In the genomic region with DNA sequence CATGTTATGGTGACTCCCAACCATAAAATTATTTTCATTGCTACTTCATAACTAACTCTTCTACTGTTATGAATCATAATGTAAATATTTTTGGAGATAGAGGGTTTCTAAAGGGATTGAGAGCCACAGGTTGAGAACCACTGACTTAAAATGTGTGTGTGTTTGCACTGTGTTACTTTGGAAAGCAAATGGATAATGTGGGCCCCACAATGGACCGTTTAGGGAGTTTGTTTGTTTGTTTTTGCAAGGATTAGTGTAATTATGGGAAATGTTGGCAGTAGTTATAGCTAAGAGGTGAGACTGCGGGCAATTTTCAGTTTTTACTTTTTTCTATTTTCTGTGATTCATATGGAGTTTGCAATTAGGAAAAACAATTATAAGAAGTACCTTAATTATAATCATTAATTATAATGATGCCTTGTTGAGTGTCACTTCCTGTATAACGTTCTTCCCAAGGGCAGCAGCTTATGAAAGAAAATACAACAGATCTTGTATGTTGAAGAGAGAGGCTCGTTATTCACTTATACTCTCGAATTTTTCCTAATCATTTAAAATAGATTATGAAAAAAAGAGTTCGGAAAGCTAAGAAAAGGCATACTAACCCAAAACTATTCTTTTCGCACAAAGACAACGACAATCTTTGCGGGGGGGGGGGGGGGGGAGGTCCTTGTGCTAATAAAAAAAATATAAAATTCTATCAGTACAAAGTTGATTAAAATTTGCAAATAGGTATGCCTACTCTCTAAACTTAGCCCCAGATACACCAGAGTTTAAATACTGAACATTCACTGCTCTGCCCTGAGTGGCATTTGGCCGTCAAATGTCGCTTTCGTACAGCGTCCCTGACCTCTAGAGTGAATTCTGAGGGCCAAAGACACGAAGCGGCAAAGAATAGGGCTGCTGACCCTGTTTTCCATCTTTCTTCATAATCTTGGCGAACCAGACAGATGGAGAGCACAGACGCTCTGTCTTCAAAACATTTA, we compare ENCODE assay signal across 8 mouse cellular contexts. TPM values are rescaled to one million over a fixed set of nuclear protein-coding genes. Genes with fewer than 3 reads are reported as not detected.
DNase-seq lines count a peak whose midpoint lies in the region; ATAC-seq and TF ChIP-seq lines count a peak whose summit lies in the region.

No protein-coding gene starts in this region.

- H3K27ac ChIP-seq in left cerebral cortex, adult 2 months: peak overlapping the region; percentile 38; the same call in 1 of the 2 replicates
- H3K27ac ChIP-seq in bone marrow, adult 2 months (ENCODE audit: control insufficient read depth, insufficient read depth, low read depth, low read length, poor library complexity): no peak overlapping the region
- H3K27ac ChIP-seq in forebrain, embryonic 14.5 days (ENCODE audit: low read depth, low read length): no peak overlapping the region
- peak overlapping the region; percentile 83 for H3K27ac ChIP-seq in limb, embryonic 15.5 days
- no peak overlapping the region for H3K27ac ChIP-seq in olfactory bulb, adult 2 months (ENCODE audit: insufficient read depth, low read depth, low read length)

- ATAC-seq in forebrain, embryonic 14.5 days: peak; percentile 62
- peak; percentile 54 for ATAC-seq in limb, embryonic 15.5 days (ENCODE audit: insufficient number of reproducible peaks, low FRiP score, low TSS enrichment, low read depth)

- TF ChIP-seq CTCF in left cerebral cortex, adult 2 months (IDR thresholded peaks at IDR 0.05): no peak
- no peak for TF ChIP-seq CTCF in bone marrow, adult 2 months (IDR thresholded peaks at IDR 0.05; ENCODE audit: control insufficient read depth, insufficient read depth, low read length)
- TF ChIP-seq CTCF in olfactory bulb, adult 2 months (IDR thresholded peaks at IDR 0.05; ENCODE audit: insufficient read depth, low read depth, low read length): no peak

- no peaks in the 10 kb centered on the region for H3K27me3 ChIP-seq in forebrain, embryonic 14.5 days (replicated peaks; ENCODE audit: control insufficient read depth, insufficient read depth, low read length)
- no peaks in the 10 kb centered on the region for H3K27me3 ChIP-seq in limb, embryonic 15.5 days

- H3K9ac ChIP-seq in forebrain, embryonic 14.5 days (ENCODE audit: low read length): peak overlapping the region; percentile 59
- peak overlapping the region; percentile 51 for H3K9ac ChIP-seq in limb, embryonic 15.5 days

- H3K4me3 ChIP-seq in left cerebral cortex, adult 2 months: peak overlapping the region; percentile 86
- H3K4me3 ChIP-seq in bone marrow, adult 2 months (replicated peaks; ENCODE audit: control insufficient read depth, low read depth, low read length): peak overlapping the region; percentile 80
- H3K4me3 ChIP-seq in forebrain, embryonic 14.5 days (ENCODE audit: low read depth, low read length): peak overlapping the region; percentile 66
- peak overlapping the region; percentile 68 for H3K4me3 ChIP-seq in limb, embryonic 15.5 days
- H3K4me3 ChIP-seq in olfactory bulb, adult 2 months (ENCODE audit: insufficient read depth, low read depth, low read length): peak overlapping the region; percentile 95

- TF ChIP-seq POLR2A in bone marrow, adult 2 months (IDR thresholded peaks at IDR 0.05; ENCODE audit: borderline replicate concordance, control insufficient read depth, low read depth, low read length): no peak
- TF ChIP-seq POLR2A in olfactory bulb, adult 2 months (IDR thresholded peaks at IDR 0.05; ENCODE audit: insufficient read depth, low read depth, low read length): no peak

- WGBS in bone marrow, adult 2 months: 5% methylated on average over 17 of the region's 17 CpGs
- WGBS in forebrain, embryonic 14.5 days: 3% methylated on average over 17 of the region's 17 CpGs
- WGBS in limb, embryonic 15.5 days: 2% methylated on average over 17 of the region's 17 CpGs
- WGBS in olfactory bulb, adult 2 months: 3% methylated on average over 17 of the region's 17 CpGs

- peak in 1 of 2 experiments; percentile 18 for DNase-seq in left cerebral cortex, adult 2 months (ENCODE audit: extremely low spot score in 1 of 2, low spot score in 2 of 2)
- no peak for DNase-seq in left cerebral cortex, adult 18-20 months (ENCODE audit: low spot score in 2 of 2)
- DNase-seq in forebrain, embryonic 14.5 days (ENCODE audit: low spot score): no peak
- no peak for DNase-seq in retina, embryonic 14.5 days (ENCODE audit: low spot score)
- DNase-seq in thymus, adult 18-20 months: no peak

- H3K9me3 ChIP-seq in forebrain, embryonic 14.5 days (replicated peaks; ENCODE audit: control insufficient read depth, low read length): no peaks in the 10 kb centered on the region
- no peaks in the 10 kb centered on the region for H3K9me3 ChIP-seq in limb, embryonic 15.5 days

- intact Hi-C loops in left cerebral cortex, adult 2 months (cut with DNase I): loop anchor here (1.0 to 5.0 kb wide), 7 partner anchors 20 to 127 kb away; partner anchors contain the start of gene Trim27

- H3K36me3 ChIP-seq in forebrain, embryonic 14.5 days (ENCODE audit: control insufficient read depth, insufficient read depth, low read length): peaks cover 13% of the 10 kb centered on the region
- peaks cover 9% of the 10 kb centered on the region; the same call in 1 of the 2 replicates for H3K36me3 ChIP-seq in limb, embryonic 15.5 days

- no peaks in the 10 kb centered on the region for H3K4me1 ChIP-seq in bone marrow, adult 2 months (ENCODE audit: control insufficient read depth, insufficient read depth, low read length)
- no peaks in the 10 kb centered on the region; the same call in 1 of the 2 replicates for H3K4me1 ChIP-seq in forebrain, embryonic 14.5 days (ENCODE audit: control insufficient read depth, insufficient read depth, low read length)
- no peaks in the 10 kb centered on the region for H3K4me1 ChIP-seq in limb, embryonic 15.5 days
- H3K4me1 ChIP-seq in olfactory bulb, adult 2 months (ENCODE audit: control insufficient read depth, insufficient read depth, low read length): no peaks in the 10 kb centered on the region

- H3K4me2 ChIP-seq in forebrain, embryonic 14.5 days (ENCODE audit: low read length): peak overlapping the region; percentile 60
- H3K4me2 ChIP-seq in limb, embryonic 15.5 days: peak overlapping the region; percentile 46

RNA-seq across cellular contexts. Expression of gene Trim27, which starts 20.1 kb away (rescaled TPM):
- 10 to 100 TPM; 33.6 to 36.5 TPM for total RNA-seq in left cerebral cortex, adult 2 months (2021)
- total RNA-seq in left cerebral cortex, adult 18-20 months (2021): 10 to 100 TPM; 38.6 to 38.8 TPM
- 41.4 and 45.6 TPM in 2 replicates for polyA plus RNA-seq in bone marrow, adult 2 months (2011; ENCODE audit: insufficient read depth, insufficient read length, low replicate concordance, missing spikeins)
- polyA plus RNA-seq in forebrain, embryonic 14.5 days (2014; fragmentation: Nextera tagmentation; extraction: Ambion mirVana): 80.7 and 82.3 TPM in 2 replicates
- 106 and 121 TPM in 2 replicates for polyA plus RNA-seq in limb, embryonic 15.5 days (2015; fragmentation: Nextera tagmentation; extraction: Ambion mirVana)
- not detected in 2 replicates for polyA plus RNA-seq in olfactory bulb, adult 2 months (2012; ENCODE audit: insufficient read depth, insufficient read length, low replicate concordance, missing spikeins)

RNA-seq across cellular contexts. Expression of gene Olfr1368, which starts 53.7 kb away (rescaled TPM):
- not detected for total RNA-seq in left cerebral cortex, adult 2 months (2021)
- not detected for total RNA-seq in left cerebral cortex, adult 18-20 months (2021)
- polyA plus RNA-seq in bone marrow, adult 2 months (2011; ENCODE audit: insufficient read depth, insufficient read length, low replicate concordance, missing spikeins): not detected in 2 replicates
- not detected in 2 replicates for polyA plus RNA-seq in forebrain, embryonic 14.5 days (2014; fragmentation: Nextera tagmentation; extraction: Ambion mirVana)
- polyA plus RNA-seq in limb, embryonic 15.5 days (2015; fragmentation: Nextera tagmentation; extraction: Ambion mirVana): not detected in 2 replicates
- not detected in 2 replicates for polyA plus RNA-seq in olfactory bulb, adult 2 months (2012; ENCODE audit: insufficient read depth, insufficient read length, low replicate concordance, missing spikeins)

Comparison
In these comparisons a context has a peak if more than half of its experiments do, and no peak if none do; other contexts are left out.
1. H3K27ac ChIP-seq: peak in left cerebral cortex, adult 2 months (single experiment) and limb, embryonic 15.5 days (single experiment); none in bone marrow, adult 2 months (single experiment), forebrain, embryonic 14.5 days (single experiment) and olfactory bulb, adult 2 months (single experiment).
2. RNA of gene Trim27, which starts 20.1 kb away (polyA plus RNA-seq): 106 to 121 TPM in limb, embryonic 15.5 days, 80.7 to 82.3 TPM in forebrain, embryonic 14.5 days and 41.4 to 45.6 TPM in bone marrow, adult 2 months; not detected in olfactory bulb, adult 2 months; every median in the first group is over 10 times any median in the second.
3. Peak in every context shown above with its lines, with median percentiles within 50 percentile points of each other: H3K4me3 ChIP-seq.